Mouse (Mus musculus) MEL-GATA-1-ER (cell line): ENCODE results near the gene Aurkb.

ENCODE experiments used
- DNase-seq: peaks from one replicate; pipeline ENCODE4 v3.0.0-alpha.2; 2012; ENCODE audit warnings: low read depth; ENCODE audit errors: extremely low read depth

Gene Aurkb

GRCm38 (mm10) chr11:69096360-69096986 is 51.0 kb downstream of the Aurkb start:
- DNase-seq: no peak

DNA sequence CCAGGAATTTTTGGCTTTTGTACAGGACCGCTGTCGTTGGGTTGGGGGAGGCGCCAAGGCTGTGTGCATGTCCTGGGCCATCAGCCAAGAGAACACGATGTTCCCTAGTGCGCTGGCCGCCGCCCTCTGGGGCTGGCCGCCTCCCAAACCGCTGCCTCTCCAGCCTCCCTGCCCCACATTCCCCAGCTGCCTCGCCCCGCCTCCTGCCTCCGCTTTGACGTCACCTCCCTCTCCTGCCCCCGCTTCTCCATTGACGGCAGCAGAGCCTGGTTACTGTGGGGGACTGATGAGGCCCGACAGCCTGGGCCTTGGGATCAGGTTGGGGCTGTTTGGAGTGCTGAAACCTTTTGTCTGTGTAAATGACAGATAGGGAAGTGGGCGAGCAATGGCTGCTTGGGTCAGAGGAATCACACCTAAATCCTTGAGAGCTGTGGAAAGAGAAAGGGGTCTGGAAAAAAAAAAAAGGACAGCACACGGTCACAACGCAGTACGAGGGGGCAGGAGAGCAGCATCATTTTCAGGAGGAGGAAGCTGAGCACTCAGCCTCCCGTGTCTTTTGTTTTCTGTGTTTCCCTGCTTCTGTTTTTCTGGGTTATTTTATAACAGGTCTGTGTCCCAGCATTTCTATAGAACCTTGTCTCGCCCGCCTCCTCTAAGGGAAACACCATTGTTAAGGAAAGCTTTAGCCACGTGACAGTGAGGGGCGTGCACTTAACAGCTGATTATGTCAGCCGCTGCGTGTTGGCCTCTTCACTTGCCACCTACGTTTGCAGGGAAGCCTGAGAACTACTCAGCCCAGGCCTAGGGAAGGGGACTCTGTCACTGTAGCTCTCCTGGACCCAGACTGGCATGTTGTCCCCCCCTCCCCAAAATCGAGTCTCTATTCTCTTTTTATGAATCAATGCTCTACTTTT is 51.8 kb downstream of the Aurkb start:
- DNase-seq: peak; percentile 87

GRCm38 (mm10) chr11:69098039-69098761 is 52.8 kb downstream of the Aurkb start:
- DNase-seq: no peak

- peak; percentile 90 for DNase-seq
These were observed 53.3 kb downstream of the Aurkb start for GRCm38 (mm10) chr11:69098762-69099091.

DNA sequence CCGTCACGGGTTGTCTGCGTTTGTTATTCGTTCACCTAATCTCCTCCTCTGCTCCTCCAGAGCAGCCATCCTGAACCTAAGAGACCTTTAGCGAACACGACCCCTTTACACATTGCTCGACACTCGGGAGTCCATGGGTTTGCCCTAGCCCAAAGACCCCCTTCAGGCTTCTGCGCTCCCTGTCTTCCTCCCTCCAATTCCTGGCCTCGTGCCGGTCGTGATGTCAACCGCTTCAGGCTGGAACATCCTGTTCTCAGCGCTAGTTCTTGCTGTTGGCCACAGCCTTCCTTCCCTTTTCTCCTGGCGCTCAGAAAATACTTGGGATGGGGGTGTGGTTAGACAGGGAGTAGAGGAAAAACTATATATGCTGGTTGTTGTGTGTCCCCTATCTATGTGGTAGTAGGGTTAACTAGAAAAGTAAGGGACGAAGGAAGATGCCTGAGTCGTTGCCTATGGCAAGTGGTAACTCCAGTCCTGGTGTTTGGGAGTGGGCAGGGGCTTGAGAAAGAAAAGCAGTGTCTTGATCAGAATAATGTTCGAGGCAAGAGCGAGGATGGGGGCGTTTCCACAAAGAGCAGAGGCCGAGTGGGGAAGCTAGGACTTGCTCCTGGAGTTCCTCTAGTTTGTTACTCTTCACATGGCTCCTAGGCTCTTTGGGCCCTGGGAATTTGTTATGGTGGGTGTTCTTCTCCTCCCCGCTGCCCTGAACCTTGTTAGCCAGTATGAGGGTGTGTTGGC is 53.9 kb downstream of the Aurkb start:
- no peak for DNase-seq

DNA sequence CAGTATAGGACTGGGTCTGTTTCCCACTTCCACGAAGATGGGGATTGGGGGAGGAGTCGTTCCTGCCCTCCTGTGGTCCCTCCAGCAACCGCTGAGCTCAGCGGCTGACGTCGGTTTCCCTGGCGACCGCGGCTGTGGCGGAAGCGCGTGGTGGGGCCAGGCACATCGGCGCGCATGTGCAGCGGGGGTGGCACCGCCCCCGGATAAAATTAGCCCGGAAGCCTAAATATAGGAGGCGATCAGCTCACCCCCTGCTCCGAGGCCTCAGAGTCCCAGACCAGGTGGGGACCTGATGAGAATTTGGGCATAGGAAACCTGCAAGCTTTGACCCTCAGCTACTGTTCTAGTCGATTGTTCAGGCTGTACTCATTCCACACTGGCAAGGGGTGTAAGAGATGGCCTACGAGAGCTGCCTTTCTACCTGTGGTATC is 54.5 kb downstream of the Aurkb start:
- peak; percentile 68 for DNase-seq

GRCm38 (mm10) chr11:69100639-69101360 is 55.4 kb downstream of the Aurkb start:
- no peak for DNase-seq
